Mouse (Mus musculus): ENCODE measurements around the gene Tmcc1.

- TF ChIP-seq GATA1 (IDR thresholded peaks at IDR 0.05; ENCODE audit: borderline replicate concordance, low read length), result no peak
- TF ChIP-seq FLI1 (IDR thresholded peaks at IDR 0.05; ENCODE audit: low read length), result no peak
These were observed 6.4 kb upstream of the Tmcc1 start for GRCm38 (mm10) chr6:116199682-116200081.
